In the genomic region with DNA sequence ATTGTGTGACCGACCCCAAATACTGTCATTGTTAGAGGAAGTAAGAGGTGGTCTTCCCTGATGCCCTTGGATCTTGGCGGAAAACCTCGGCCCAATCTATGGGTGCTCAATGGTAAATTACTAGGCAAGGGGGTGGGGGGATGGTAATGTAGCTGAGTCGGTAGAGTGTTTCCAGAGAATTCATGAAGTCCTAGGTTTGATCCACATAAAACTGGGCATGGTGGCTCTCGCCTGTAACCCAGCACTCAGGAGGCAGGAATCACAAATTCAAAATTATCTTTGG, we compare ENCODE assay signal across 9 mouse cellular contexts. TPM values are rescaled to one million over a fixed set of nuclear protein-coding genes. Genes with fewer than 3 reads are reported as not detected.
DNase-seq lines count a peak whose midpoint lies in the region; ATAC-seq and TF ChIP-seq lines count a peak whose summit lies in the region.
"Had no signal": no experiment of that assay in that cellular context is flagged by ENCODE, and none has a peak within 500 bp of the region (broad histone marks: within the 10 kb centered on the region; RNA-seq: fewer than 3 reads in every experiment).

No protein-coding gene starts in this region.

- H3K4me3 ChIP-seq in kidney, postnatal 0 days (replicated peaks; ENCODE audit: low read depth, low read length), result no peak overlapping the region; the same call in 1 of the 2 replicates
- peak overlapping the region; percentile 70 for H3K4me3 ChIP-seq in forebrain, embryonic 11.5 days (ENCODE audit: low read depth, low read length)
- H3K4me3 ChIP-seq in limb, embryonic 10.5 days, result peak overlapping the region; percentile 83
- peak overlapping the region; percentile 76 for H3K4me3 ChIP-seq in neural tube, embryonic 13.5 days

- H3K4me2 ChIP-seq in kidney, postnatal 0 days (ENCODE audit: low read length), result peak overlapping the region; percentile 97; the same call in 1 of the 2 replicates
- peak overlapping the region; percentile 90 for H3K4me2 ChIP-seq in forebrain, embryonic 11.5 days (ENCODE audit: low read depth, low read length, severe bottlenecking)
- H3K4me2 ChIP-seq in neural tube, embryonic 13.5 days, result peak overlapping the region; percentile 77

- H3K27ac ChIP-seq in kidney, postnatal 0 days, result no peak overlapping the region
- H3K27ac ChIP-seq in forebrain, embryonic 11.5 days (ENCODE audit: low read depth, low read length), result no peak overlapping the region
- peak overlapping the region; percentile 94; the same call in 1 of the 2 replicates for H3K27ac ChIP-seq in limb, embryonic 10.5 days
- peak overlapping the region; percentile 97 for H3K27ac ChIP-seq in neural tube, embryonic 13.5 days (replicated peaks)

- DNase-seq in kidney, postnatal 0 days (ENCODE audit: low spot score), result no peak
- DNase-seq in kidney, postnatal 10 days, result no peak
- DNase-seq in forebrain, embryonic 11.5 days (ENCODE audit: low spot score), result no peak
- DNase-seq in limb, embryonic 10.5 days (ENCODE audit: low spot score), result no peak
- DNase-seq in adrenal gland, adult 2 months, result no peak
- no peak for DNase-seq in cerebellum, adult 9-11 months
- DNase-seq in cerebellum, postnatal 25 days, result no peak

- WGBS in kidney, postnatal 0 days, result 52% methylated on average over 5 of the region's 5 CpGs
- WGBS in forebrain, embryonic 11.5 days, result 52% methylated on average over 5 of the region's 5 CpGs
- 48% methylated on average over 5 of the region's 5 CpGs for WGBS in limb, embryonic 10.5 days
- 48% methylated on average over 5 of the region's 5 CpGs for WGBS in neural tube, embryonic 13.5 days

- peaks cover 20% of the 10 kb centered on the region; the same call in 1 of the 2 replicates for H3K27me3 ChIP-seq in kidney, postnatal 0 days (ENCODE audit: insufficient read depth, low read length)
- peaks cover 2% of the 10 kb centered on the region; the same call in 1 of the 2 replicates for H3K27me3 ChIP-seq in forebrain, embryonic 11.5 days (ENCODE audit: control insufficient read depth, insufficient read depth, low read length)
- H3K27me3 ChIP-seq in limb, embryonic 10.5 days (ENCODE audit: low read depth, poor library complexity, severe bottlenecking), result peaks cover 82% of the 10 kb centered on the region
- H3K27me3 ChIP-seq in neural tube, embryonic 13.5 days, result peaks cover 6% of the 10 kb centered on the region

- H3K9me3 ChIP-seq in kidney, postnatal 0 days (replicated peaks; ENCODE audit: low read length), result no peaks in the 10 kb centered on the region
- H3K9me3 ChIP-seq in forebrain, embryonic 11.5 days (ENCODE audit: control insufficient read depth, low read length), result no peaks in the 10 kb centered on the region
- no peaks in the 10 kb centered on the region for H3K9me3 ChIP-seq in limb, embryonic 10.5 days (replicated peaks)
- H3K9me3 ChIP-seq in neural tube, embryonic 13.5 days, result no peaks in the 10 kb centered on the region

- TF ChIP-seq CTCF in kidney, postnatal 0 days (IDR thresholded peaks at IDR 0.05; ENCODE audit: low read depth), result no peak

- H3K4me1 ChIP-seq in kidney, postnatal 0 days (replicated peaks; ENCODE audit: insufficient read depth, low read length), result peaks cover 11% of the 10 kb centered on the region
- peaks cover 3% of the 10 kb centered on the region; the same call in 1 of the 2 replicates for H3K4me1 ChIP-seq in forebrain, embryonic 11.5 days (replicated peaks; ENCODE audit: control insufficient read depth, insufficient read depth, low read length)
- peaks cover 42% of the 10 kb centered on the region for H3K4me1 ChIP-seq in limb, embryonic 10.5 days
- H3K4me1 ChIP-seq in neural tube, embryonic 13.5 days (replicated peaks), result peaks cover 33% of the 10 kb centered on the region

- ATAC-seq in kidney, postnatal 0 days (replicated peaks; ENCODE audit: low FRiP score, low read depth), result no peak
- ATAC-seq in forebrain, embryonic 11.5 days (replicated peaks; ENCODE audit: low FRiP score), result no peak
- ATAC-seq in neural tube, embryonic 13.5 days (ENCODE audit: low read depth), result no peak

- H3K9ac ChIP-seq in kidney, postnatal 0 days (ENCODE audit: low read depth, low read length), result no peak overlapping the region
- H3K9ac ChIP-seq in forebrain, embryonic 11.5 days (ENCODE audit: low read length), result peak overlapping the region; percentile 98; the same call in 1 of the 2 replicates
- peak overlapping the region; percentile 96 for H3K9ac ChIP-seq in neural tube, embryonic 13.5 days

- no peaks in the 10 kb centered on the region for H3K36me3 ChIP-seq in kidney, postnatal 0 days (ENCODE audit: insufficient read depth, low read length)
- H3K36me3 ChIP-seq in forebrain, embryonic 11.5 days (ENCODE audit: control insufficient read depth, insufficient read depth, low read length), result no peaks in the 10 kb centered on the region
- no peaks in the 10 kb centered on the region for H3K36me3 ChIP-seq in limb, embryonic 10.5 days
- H3K36me3 ChIP-seq in neural tube, embryonic 13.5 days, result 0 out of 2 replicates have a peak, but pooled peaks cover 3% of the 10 kb centered on the region

RNA-seq across cellular contexts. Expression of a gene that starts 3.2 kb away (rescaled TPM):
- polyA plus RNA-seq in kidney, postnatal 0 days (2015; fragmentation: Nextera tagmentation; extraction: Ambion mirVana), result 52.6 and 58.0 TPM in 2 replicates
- 83.4 and 86.8 TPM in 2 replicates for polyA plus RNA-seq in forebrain, embryonic 11.5 days (2014; fragmentation: Nextera tagmentation; extraction: Ambion mirVana)
- 15.2 and 71.5 TPM in 2 replicates for polyA plus RNA-seq in limb, embryonic 10.5 days (2016; fragmentation: Nextera tagmentation; extraction: Ambion mirVana)
- polyA plus RNA-seq in neural tube, embryonic 13.5 days (2015; fragmentation: Nextera tagmentation; extraction: Ambion mirVana), result 53.5 and 60.1 TPM in 2 replicates
- total RNA-seq in adrenal gland, adult 2 months (2021), result 1 to 10 TPM in 1 of 2 experiments, under 1 TPM in 1; 0.93 to 1.0 TPM
- 6.2 and 7.1 TPM in 2 replicates for polyA plus RNA-seq in adrenal gland, adult 2 months (2012; rRNA removed)

RNA-seq across cellular contexts. Expression of a gene that starts 32.6 kb away (rescaled TPM):
- 542 and 545 TPM in 2 replicates for polyA plus RNA-seq in kidney, postnatal 0 days (2015; fragmentation: Nextera tagmentation; extraction: Ambion mirVana)
- polyA plus RNA-seq in forebrain, embryonic 11.5 days (2014; fragmentation: Nextera tagmentation; extraction: Ambion mirVana), result 10.7 and 10.9 TPM in 2 replicates
- 2.2 and 3.0 TPM in 2 replicates for polyA plus RNA-seq in limb, embryonic 10.5 days (2016; fragmentation: Nextera tagmentation; extraction: Ambion mirVana)
- polyA plus RNA-seq in neural tube, embryonic 13.5 days (2015; fragmentation: Nextera tagmentation; extraction: Ambion mirVana), result 136 and 150 TPM in 2 replicates
- total RNA-seq in adrenal gland, adult 2 months (2021), result 100 to 1,000 TPM in 1 of 2 experiments, 10 to 100 TPM in 1; 51.1 to 150 TPM
- polyA plus RNA-seq in adrenal gland, adult 2 months (2012; rRNA removed), result 19.0 and 24.8 TPM in 2 replicates

RNA-seq across cellular contexts. Expression of a gene that starts 32.7 kb away (rescaled TPM):
- polyA plus RNA-seq in kidney, postnatal 0 days (2015; fragmentation: Nextera tagmentation; extraction: Ambion mirVana), result 0.69 and 1.2 TPM in 2 replicates
- polyA plus RNA-seq in forebrain, embryonic 11.5 days (2014; fragmentation: Nextera tagmentation; extraction: Ambion mirVana), result not detected in 2 replicates
- not detected in 2 replicates for polyA plus RNA-seq in limb, embryonic 10.5 days (2016; fragmentation: Nextera tagmentation; extraction: Ambion mirVana)
- polyA plus RNA-seq in neural tube, embryonic 13.5 days (2015; fragmentation: Nextera tagmentation; extraction: Ambion mirVana), result 0.71 TPM in 1 of 2 replicates, not detected in the other
- total RNA-seq in adrenal gland, adult 2 months (2021), result not detected
- polyA plus RNA-seq in adrenal gland, adult 2 months (2012; rRNA removed), result 0.34 and 0.64 TPM in 2 replicates
- polyA plus RNA-seq: spleen, adult 2 months had no signal

RNA-seq across cellular contexts. Expression of a gene that starts 53.6 kb away (rescaled TPM):
- 14.3 and 15.9 TPM in 2 replicates for polyA plus RNA-seq in kidney, postnatal 0 days (2015; fragmentation: Nextera tagmentation; extraction: Ambion mirVana)
- polyA plus RNA-seq in forebrain, embryonic 11.5 days (2014; fragmentation: Nextera tagmentation; extraction: Ambion mirVana), result 0.39 TPM in 1 of 2 replicates, not detected in the other
- polyA plus RNA-seq in limb, embryonic 10.5 days (2016; fragmentation: Nextera tagmentation; extraction: Ambion mirVana), result not detected in 2 replicates
- not detected in 2 replicates for polyA plus RNA-seq in neural tube, embryonic 13.5 days (2015; fragmentation: Nextera tagmentation; extraction: Ambion mirVana)
- total RNA-seq in adrenal gland, adult 2 months (2021), result not detected
- not detected in 2 replicates for polyA plus RNA-seq in adrenal gland, adult 2 months (2012; rRNA removed)
- polyA plus RNA-seq: spleen, adult 2 months had no signal

Comparison
In these comparisons a context has a peak if more than half of its experiments do, and no peak if none do; other contexts are left out.
1. H3K27ac ChIP-seq: peak in limb, embryonic 10.5 days (single experiment) and neural tube, embryonic 13.5 days (single experiment); none in kidney, postnatal 0 days (single experiment) and forebrain, embryonic 11.5 days (single experiment).
2. Peak in every context shown above with its lines, with median percentiles within 50 percentile points of each other: H3K4me2 ChIP-seq.